Mouse (Mus musculus): Measurements from ENCODE around the gene Cd151. TPM values are rescaled to one million over a fixed set of nuclear protein-coding genes. Genes with fewer than 3 reads are reported as not detected.

Gene Cd151
- polyA plus RNA-seq, 1 experiment from 2014 or later: 49.6 TPM

GRCm38 (mm10) chr7:141508160-141508559 is 41.0 kb downstream of the Cd151 start:
- Histone ChIP-seq H3K36me3 (ENCODE audit: control insufficient read depth, insufficient read depth, low read length) (peaks cover 4% of the 10 kb centered on the region; the same call in 1 of the 2 replicates), H3K9me3 (ENCODE audit: control insufficient read depth, low read length) (no peaks in the 10 kb centered on the region), H3K4me1 (ENCODE audit: control insufficient read depth, insufficient read depth, low read length) (no peaks in the 10 kb centered on the region), H3K4me3 (ENCODE audit: low read depth, low read length) (no peak overlapping the region), H3K4me2 (ENCODE audit: low read depth, low read length) (no peak overlapping the region), H3K27me3 (ENCODE audit: control insufficient read depth, insufficient read depth, low read length) (no peaks in the 10 kb centered on the region), H3K9ac (replicated peaks; ENCODE audit: low read depth, low read length) (no peak overlapping the region), H3K27ac (ENCODE audit: low read depth, low read length) (no peak overlapping the region)
- no peak for ATAC-seq (ENCODE audit: low read depth)

GRCm38 (mm10) chr7:141510196-141510595 is 43.0 kb downstream of the Cd151 start:
- H3K4me3 ChIP-seq (ENCODE audit: low read depth, low read length): no peak overlapping the region
- WGBS: 96% methylated on average over 5 of the region's 5 CpGs
- no peak overlapping the region for H3K4me2 ChIP-seq (ENCODE audit: low read depth, low read length)
- no peaks in the 10 kb centered on the region for H3K9me3 ChIP-seq (ENCODE audit: control insufficient read depth, low read length)
- ATAC-seq (ENCODE audit: low read depth): no peak
- no peaks in the 10 kb centered on the region for H3K27me3 ChIP-seq (ENCODE audit: control insufficient read depth, insufficient read depth, low read length)
- no peak overlapping the region for H3K27ac ChIP-seq (ENCODE audit: low read depth, low read length)
- no peak overlapping the region for H3K9ac ChIP-seq (replicated peaks; ENCODE audit: low read depth, low read length)
- peaks cover 4% of the 10 kb centered on the region; the same call in 1 of the 2 replicates for H3K36me3 ChIP-seq (ENCODE audit: control insufficient read depth, insufficient read depth, low read length)
- H3K4me1 ChIP-seq (ENCODE audit: control insufficient read depth, insufficient read depth, low read length): no peaks in the 10 kb centered on the region

GRCm38 (mm10) chr7:141510681-141511191 is 43.5 kb downstream of the Cd151 start:
- no peak overlapping the region for H3K27ac ChIP-seq (ENCODE audit: low read depth, low read length)
- H3K4me2 ChIP-seq (ENCODE audit: low read depth, low read length): no peak overlapping the region
- ATAC-seq (ENCODE audit: low read depth): no peak
- WGBS: 76% methylated on average over 8 of the region's 8 CpGs
- H3K36me3 ChIP-seq (ENCODE audit: control insufficient read depth, insufficient read depth, low read length): peaks cover 4% of the 10 kb centered on the region; the same call in 1 of the 2 replicates
- no peaks in the 10 kb centered on the region for H3K9me3 ChIP-seq (ENCODE audit: control insufficient read depth, low read length)
- no peak overlapping the region for H3K9ac ChIP-seq (replicated peaks; ENCODE audit: low read depth, low read length)
- no peaks in the 10 kb centered on the region for H3K4me1 ChIP-seq (ENCODE audit: control insufficient read depth, insufficient read depth, low read length)
- H3K27me3 ChIP-seq (ENCODE audit: control insufficient read depth, insufficient read depth, low read length): no peaks in the 10 kb centered on the region
- no peak overlapping the region for H3K4me3 ChIP-seq (ENCODE audit: low read depth, low read length)

- H3K9ac ChIP-seq (replicated peaks; ENCODE audit: low read depth, low read length): no peak overlapping the region
- no peaks in the 10 kb centered on the region for H3K4me1 ChIP-seq (ENCODE audit: control insufficient read depth, insufficient read depth, low read length)
- no peak overlapping the region for H3K27ac ChIP-seq (ENCODE audit: low read depth, low read length)
- ATAC-seq (ENCODE audit: low read depth): no peak
- H3K9me3 ChIP-seq (ENCODE audit: control insufficient read depth, low read length): no peaks in the 10 kb centered on the region
- no peaks in the 10 kb centered on the region; the same call in 1 of the 2 replicates for H3K36me3 ChIP-seq (ENCODE audit: control insufficient read depth, insufficient read depth, low read length)
- 87% methylated on average over 4 of the region's 4 CpGs for WGBS
- no peaks in the 10 kb centered on the region for H3K27me3 ChIP-seq (ENCODE audit: control insufficient read depth, insufficient read depth, low read length)
- H3K4me3 ChIP-seq (ENCODE audit: low read depth, low read length): no peak overlapping the region
- H3K4me2 ChIP-seq (ENCODE audit: low read depth, low read length): no peak overlapping the region
Measured at GRCm38 (mm10) chr7:141517638-141518037, 50.4 kb downstream of the Cd151 start.

GRCm38 (mm10) chr7:141518296-141518695 is 51.1 kb downstream of the Cd151 start:
- H3K4me2 ChIP-seq (ENCODE audit: low read depth, low read length): no peak overlapping the region
- H3K9me3 ChIP-seq (ENCODE audit: control insufficient read depth, low read length): no peaks in the 10 kb centered on the region
- ATAC-seq (ENCODE audit: low read depth): no peak
- H3K27ac ChIP-seq (ENCODE audit: low read depth, low read length): no peak overlapping the region
- no peaks in the 10 kb centered on the region for H3K27me3 ChIP-seq (ENCODE audit: control insufficient read depth, insufficient read depth, low read length)
- H3K36me3 ChIP-seq (ENCODE audit: control insufficient read depth, insufficient read depth, low read length): no peaks in the 10 kb centered on the region; the same call in 1 of the 2 replicates
- 67% methylated on average over 5 of the region's 5 CpGs for WGBS
- no peak overlapping the region for H3K9ac ChIP-seq (replicated peaks; ENCODE audit: low read depth, low read length)
- H3K4me1 ChIP-seq (ENCODE audit: control insufficient read depth, insufficient read depth, low read length): no peaks in the 10 kb centered on the region
- H3K4me3 ChIP-seq (ENCODE audit: low read depth, low read length): no peak overlapping the region

GRCm38 (mm10) chr7:141518926-141519325 is 51.7 kb downstream of the Cd151 start:
- Histone ChIP-seq H3K27me3 (ENCODE audit: control insufficient read depth, insufficient read depth, low read length) (no peaks in the 10 kb centered on the region), H3K4me3 (ENCODE audit: low read depth, low read length) (no peak overlapping the region), H3K9me3 (ENCODE audit: control insufficient read depth, low read length) (no peaks in the 10 kb centered on the region), H3K36me3 (ENCODE audit: control insufficient read depth, insufficient read depth, low read length) (no peaks in the 10 kb centered on the region; the same call in 1 of the 2 replicates), H3K4me2 (ENCODE audit: low read depth, low read length) (no peak overlapping the region), H3K9ac (replicated peaks; ENCODE audit: low read depth, low read length) (no peak overlapping the region), H3K4me1 (ENCODE audit: control insufficient read depth, insufficient read depth, low read length) (no peaks in the 10 kb centered on the region), H3K27ac (ENCODE audit: low read depth, low read length) (no peak overlapping the region)
- no peak for ATAC-seq (ENCODE audit: low read depth)
- 65% methylated on average over 3 of the region's 3 CpGs for WGBS

- no peaks in the 10 kb centered on the region; the same call in 1 of the 2 replicates for H3K36me3 ChIP-seq (ENCODE audit: control insufficient read depth, insufficient read depth, low read length)
- H3K27ac ChIP-seq (ENCODE audit: low read depth, low read length): no peak overlapping the region
- WGBS: 63% methylated on average over 1 of the region's 1 CpGs
- H3K4me1 ChIP-seq (ENCODE audit: control insufficient read depth, insufficient read depth, low read length): no peaks in the 10 kb centered on the region
- H3K9me3 ChIP-seq (ENCODE audit: control insufficient read depth, low read length): no peaks in the 10 kb centered on the region
- no peaks in the 10 kb centered on the region for H3K27me3 ChIP-seq (ENCODE audit: control insufficient read depth, insufficient read depth, low read length)
- no peak overlapping the region for H3K4me3 ChIP-seq (ENCODE audit: low read depth, low read length)
- no peak for ATAC-seq (ENCODE audit: low read depth)
- H3K4me2 ChIP-seq (ENCODE audit: low read depth, low read length): no peak overlapping the region
- no peak overlapping the region for H3K9ac ChIP-seq (replicated peaks; ENCODE audit: low read depth, low read length)
Measured at GRCm38 (mm10) chr7:141519795-141520194, 52.6 kb downstream of the Cd151 start.

Other genes starting within 250 kb of the Cd151 start
- 59.5 and 72.3 TPM in 2 replicates for gene Phrf1, start 238.6 kb upstream of the Cd151 start, polyA plus RNA-seq (2014; fragmentation: Nextera tagmentation; extraction: Ambion mirVana)
- gene Irf7, start 200.9 kb upstream of the Cd151 start, polyA plus RNA-seq (2014; fragmentation: Nextera tagmentation; extraction: Ambion mirVana): 0.57 and 0.66 TPM in 2 replicates
- not detected in 2 replicates for gene Cdhr5, start 190.6 kb upstream of the Cd151 start, polyA plus RNA-seq (2014; fragmentation: Nextera tagmentation; extraction: Ambion mirVana)
- 3.9 and 4.2 TPM in 2 replicates for gene Sct, start 188.3 kb upstream of the Cd151 start, polyA plus RNA-seq (2014; fragmentation: Nextera tagmentation; extraction: Ambion mirVana)
- gene Drd4, start 175.4 kb upstream of the Cd151 start, polyA plus RNA-seq (2014; fragmentation: Nextera tagmentation; extraction: Ambion mirVana): 0.73 and 0.90 TPM in 2 replicates
- 186 and 228 TPM in 2 replicates for gene Deaf1, start 139.7 kb upstream of the Cd151 start, polyA plus RNA-seq (2014; fragmentation: Nextera tagmentation; extraction: Ambion mirVana)
- 36.7 and 40.2 TPM in 2 replicates for gene Tmem80, start 139.7 kb upstream of the Cd151 start, polyA plus RNA-seq (2014; fragmentation: Nextera tagmentation; extraction: Ambion mirVana)
- gene Eps8l2, start 128.5 kb upstream of the Cd151 start, polyA plus RNA-seq (2014; fragmentation: Nextera tagmentation; extraction: Ambion mirVana): 0.33 and 0.51 TPM in 2 replicates
- 265 and 311 TPM in 2 replicates for gene Taldo1, start 75.2 kb upstream of the Cd151 start, polyA plus RNA-seq (2014; fragmentation: Nextera tagmentation; extraction: Ambion mirVana)
- gene Gatd1, start 53.3 kb upstream of the Cd151 start, polyA plus RNA-seq (2014; fragmentation: Nextera tagmentation; extraction: Ambion mirVana): 42.7 and 44.8 TPM in 2 replicates
- gene Cend1, start 37.9 kb upstream of the Cd151 start, polyA plus RNA-seq (2014; fragmentation: Nextera tagmentation; extraction: Ambion mirVana): 51.6 and 70.7 TPM in 2 replicates
- 66.9 and 80.4 TPM in 2 replicates for gene Slc25a22, start 29.5 kb upstream of the Cd151 start, polyA plus RNA-seq (2014; fragmentation: Nextera tagmentation; extraction: Ambion mirVana)
- 2.0 and 2.5 TPM in 2 replicates for gene Pidd1, start 23.4 kb upstream of the Cd151 start, polyA plus RNA-seq (2014; fragmentation: Nextera tagmentation; extraction: Ambion mirVana)
- gene Rplp2, start 20.0 kb upstream of the Cd151 start, polyA plus RNA-seq (2014; fragmentation: Nextera tagmentation; extraction: Ambion mirVana): 654 and 691 TPM in 2 replicates
- 14.0 and 14.7 TPM in 2 replicates for gene Pnpla2, start 12.2 kb upstream of the Cd151 start, polyA plus RNA-seq (2014; fragmentation: Nextera tagmentation; extraction: Ambion mirVana)
- 3.6 and 6.6 TPM in 2 replicates for gene Cracr2b, start 6.3 kb upstream of the Cd151 start, polyA plus RNA-seq (2014; fragmentation: Nextera tagmentation; extraction: Ambion mirVana)
- 74.0 and 87.3 TPM in 2 replicates for gene Polr2l, start 7.7 kb downstream of the Cd151 start, polyA plus RNA-seq (2014; fragmentation: Nextera tagmentation; extraction: Ambion mirVana)
- 55.7 and 63.3 TPM in 2 replicates for gene Tspan4, start 7.8 kb downstream of the Cd151 start, polyA plus RNA-seq (2014; fragmentation: Nextera tagmentation; extraction: Ambion mirVana)
- gene Chid1, start 72.5 kb downstream of the Cd151 start, polyA plus RNA-seq (2014; fragmentation: Nextera tagmentation; extraction: Ambion mirVana): 46.0 and 52.4 TPM in 2 replicates
- 98.5 and 125 TPM in 2 replicates for gene Ap2a2, start 94.8 kb downstream of the Cd151 start, polyA plus RNA-seq (2014; fragmentation: Nextera tagmentation; extraction: Ambion mirVana)
- 0.27 and 0.29 TPM in 2 replicates for gene Muc6, start 187.9 kb downstream of the Cd151 start, polyA plus RNA-seq (2014; fragmentation: Nextera tagmentation; extraction: Ambion mirVana)
- 0.45 and 0.86 TPM in 2 replicates for gene Muc2, start 222.9 kb downstream of the Cd151 start, polyA plus RNA-seq (2014; fragmentation: Nextera tagmentation; extraction: Ambion mirVana)

Data from neural tube, embryonic 14.5 days (tissue).